Mouse (Mus musculus): ENCODE measurements at regions not wholly inside any gene's neighbourhood (a gene's known extent, or its start where the extent isn't known, plus 50 kb on each side); places are given as distances from the start of the nearest gene placed in this dataset.

DNA sequence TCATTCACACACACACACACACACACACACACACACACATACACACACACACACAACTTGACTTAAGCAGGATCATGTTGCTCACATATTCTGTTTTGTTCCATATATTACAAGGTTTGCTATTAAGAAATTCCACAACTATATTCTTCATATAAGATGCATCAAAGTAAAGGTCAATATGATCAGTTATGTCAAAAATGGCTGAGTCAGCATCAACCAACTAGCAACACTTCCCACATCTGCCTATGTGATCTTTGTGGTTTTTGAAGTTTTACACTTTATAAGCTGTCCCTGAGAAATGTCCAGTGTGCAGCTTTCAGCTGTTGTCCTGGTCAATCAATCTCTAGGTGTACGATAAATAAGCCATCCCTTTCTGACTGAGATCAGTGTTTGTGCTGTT, 1339.3 kb upstream of the Dsel start:
- DNase-seq: no peak
- 93% methylated on average over 1 of the region's 1 CpGs for WGBS
- TF ChIP-seq POLR2A (IDR thresholded peaks at IDR 0.05; ENCODE audit: borderline replicate concordance, insufficient read depth, low read length) (no peak), CTCF (IDR thresholded peaks at IDR 0.05; ENCODE audit: borderline replicate concordance, insufficient read depth, low read depth, low read length) (no peak)
- Histone ChIP-seq H3K27ac (ENCODE audit: insufficient read depth, low read length) (no peak overlapping the region), H3K27me3 (ENCODE audit: control insufficient read depth, insufficient read depth, low read length) (no peaks in the 10 kb centered on the region), H3K4me3 (replicated peaks; ENCODE audit: insufficient read depth, low read depth, low read length) (no peak overlapping the region), H3K4me1 (ENCODE audit: control insufficient read depth, insufficient read depth, low read length) (no peaks in the 10 kb centered on the region)

DNA sequence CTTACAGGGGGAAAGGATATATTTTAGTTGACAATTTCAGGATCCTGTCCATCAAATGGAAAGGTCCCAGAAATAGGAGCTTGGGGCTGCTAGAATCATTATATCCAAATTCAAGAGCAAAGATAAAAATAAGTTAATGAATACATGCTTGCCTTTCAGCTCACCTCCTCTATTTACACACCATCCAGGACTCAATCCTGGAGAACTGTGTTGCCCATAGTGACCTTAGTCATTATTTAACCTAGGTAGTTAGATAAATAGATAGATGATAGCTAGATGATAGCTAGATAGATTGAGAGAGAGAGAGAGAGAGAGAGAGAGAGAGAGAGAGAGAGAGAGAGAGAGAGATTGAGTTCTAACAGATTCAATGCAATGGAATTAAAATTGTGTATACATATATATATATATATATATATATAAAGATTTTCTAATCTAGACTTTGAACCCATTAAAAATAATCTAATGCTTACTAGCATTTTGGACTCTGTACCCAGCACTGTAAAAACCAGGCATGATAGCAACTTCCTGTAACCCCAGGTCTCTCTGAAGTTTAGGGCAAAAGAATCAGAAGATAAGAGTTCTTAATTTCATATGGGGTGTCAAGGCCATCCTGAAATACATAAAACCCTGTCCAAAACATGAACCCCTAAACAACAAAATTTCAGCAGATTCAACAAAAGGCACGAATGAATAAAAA, 1329.5 kb upstream of the Dsel start:
- no peaks in the 10 kb centered on the region for H3K4me1 ChIP-seq (ENCODE audit: control insufficient read depth, insufficient read depth, low read length)

DNA sequence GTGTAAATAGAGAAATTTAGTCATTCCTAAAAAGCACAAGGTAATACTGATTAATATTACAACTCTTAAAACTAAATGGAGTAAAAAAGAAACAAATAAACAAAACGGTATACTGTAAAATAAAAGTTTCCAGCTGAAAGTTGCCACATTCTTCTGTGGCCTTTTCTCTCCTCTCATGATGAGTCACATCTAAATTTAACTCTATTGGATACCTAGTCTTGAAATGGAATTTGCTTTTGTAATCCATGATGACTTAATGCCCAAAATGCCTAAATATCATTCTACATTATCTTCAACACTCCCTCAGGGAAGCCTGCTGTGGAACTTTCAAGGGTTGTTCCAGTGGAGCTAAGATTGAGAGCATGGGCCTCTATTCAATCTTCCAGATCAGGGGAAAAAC, 1298.5 kb upstream of the Dsel start:
- 87% methylated on average over 1 of the region's 1 CpGs for WGBS
- DNase-seq: no peak
- Histone ChIP-seq H3K27ac (ENCODE audit: insufficient read depth, low read length) (no peak overlapping the region), H3K27me3 (ENCODE audit: control insufficient read depth, insufficient read depth, low read length) (no peaks in the 10 kb centered on the region), H3K4me3 (replicated peaks; ENCODE audit: insufficient read depth, low read depth, low read length) (no peak overlapping the region), H3K4me1 (ENCODE audit: control insufficient read depth, insufficient read depth, low read length) (no peaks in the 10 kb centered on the region)
- TF ChIP-seq CTCF (IDR thresholded peaks at IDR 0.05; ENCODE audit: borderline replicate concordance, insufficient read depth, low read depth, low read length) (no peak), POLR2A (IDR thresholded peaks at IDR 0.05; ENCODE audit: borderline replicate concordance, insufficient read depth, low read length) (no peak)

More for the DNA sequence above, 1329.5 kb upstream of the Dsel start:
- Histone ChIP-seq H3K27ac (ENCODE audit: insufficient read depth, low read length) (no peak overlapping the region), H3K27me3 (ENCODE audit: control insufficient read depth, insufficient read depth, low read length) (no peaks in the 10 kb centered on the region), H3K4me3 (replicated peaks; ENCODE audit: insufficient read depth, low read depth, low read length) (no peak overlapping the region)
- 61% methylated on average over 1 of the region's 1 CpGs for WGBS
- no peak for TF ChIP-seq CTCF (IDR thresholded peaks at IDR 0.05; ENCODE audit: borderline replicate concordance, insufficient read depth, low read depth, low read length)
- no peak for TF ChIP-seq POLR2A (IDR thresholded peaks at IDR 0.05; ENCODE audit: borderline replicate concordance, insufficient read depth, low read length)
- no peak for DNase-seq

Data from cerebellum, adult 2 months (tissue).